Mouse (Mus musculus): Measurements from ENCODE around the gene Tead1.

- TF ChIP-seq POLR2A (IDR thresholded peaks at IDR 0.05; ENCODE audit: insufficient read length, low read depth), result no peak
- no peak for TF ChIP-seq POLR2AphosphoS2 (IDR thresholded peaks at IDR 0.05; ENCODE audit: insufficient read length, low read depth)
- no peak for TF ChIP-seq MYOG (IDR thresholded peaks at IDR 0.05; ENCODE audit: control insufficient read depth in 1 of 3, insufficient read depth in 1 of 3, insufficient read length in 2 of 3, low read depth in 2 of 3)
- no peak for TF ChIP-seq E2F4 (IDR thresholded peaks at IDR 0.05; ENCODE audit: insufficient read depth)
- TF ChIP-seq MYOD1 (IDR thresholded peaks at IDR 0.05; ENCODE audit: control insufficient read depth in 1 of 3, insufficient read length in 2 of 3, low read depth in 2 of 3), result peak in 1 of 3 experiments; percentile 3
Observed at GRCm38 (mm10) chr7:112656141-112656662, 22.9 kb upstream of the Tead1 start.

Measured in myocyte (in vitro differentiated cells).